Mouse (Mus musculus): ENCODE measurements at regions not wholly inside any gene's neighbourhood (a gene's known extent, or its start where the extent isn't known, plus 50 kb on each side); places are given as distances from the start of the nearest gene placed in this dataset.

DNA sequence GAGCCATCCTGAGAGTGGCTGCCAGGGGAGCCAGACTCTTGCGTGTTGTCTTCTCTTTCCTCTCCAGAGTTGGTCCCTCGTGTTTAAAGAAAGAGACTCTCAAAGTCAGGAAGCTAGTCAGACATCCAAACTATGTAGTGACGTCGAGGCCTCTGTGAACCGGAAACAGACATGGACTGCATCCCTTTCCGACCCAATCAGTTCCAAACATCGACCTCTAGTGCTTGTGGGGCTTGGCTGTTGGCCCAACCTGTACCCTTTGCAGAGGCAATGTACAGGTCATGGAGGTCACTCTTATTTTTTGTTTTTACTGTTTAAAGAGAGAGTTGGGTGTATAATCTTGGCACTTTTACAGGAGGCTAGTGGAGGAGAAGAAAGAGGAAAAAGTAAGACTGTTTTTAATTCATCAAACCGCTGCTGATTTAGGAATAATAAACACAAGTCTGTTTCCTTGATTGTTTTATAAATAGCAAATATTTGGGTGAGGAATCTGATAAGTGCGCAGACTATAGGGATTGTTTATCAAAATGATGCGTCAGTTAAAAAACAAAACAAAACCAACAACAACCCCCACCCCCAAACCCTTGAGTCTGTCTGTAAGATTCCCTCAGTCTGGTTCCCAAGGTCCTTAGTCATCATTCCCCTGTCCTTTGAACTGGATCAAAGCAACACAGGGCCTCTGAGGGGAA lies 205.2 kb upstream of the Prep start:
- TF ChIP-seq CTCF (IDR thresholded peaks at IDR 0.05; ENCODE audit: borderline replicate concordance, control insufficient read depth, extremely low read depth, insufficient read depth, low read length, poor library complexity) (no peak), POLR2A (IDR thresholded peaks at IDR 0.05; ENCODE audit: control insufficient read depth, extremely low read depth, insufficient read depth, low read length, poor library complexity) (no peak)

Data from thymus, adult 2 months (tissue).